Mouse (Mus musculus): ENCODE data around the gene Setd2.

The Setd2 gene

GRCm38 (mm10) chr9:110623416-110624195, 91.2 kb downstream of the Setd2 start:
- no peak for DNase-seq (ENCODE audit: low spot score)

- DNase-seq (ENCODE audit: low spot score) = peak; percentile 89
These were observed 92.2 kb downstream of the Setd2 start, which contains the start of gene Nradd for GRCm38 (mm10) chr9:110624361-110625166. Gene Nradd (minus strand): TSS chr9:110624452.

GRCm38 (mm10) chr9:110625350-110625908, 93.0 kb downstream of the Setd2 start:
- DNase-seq (ENCODE audit: low spot score) = no peak

GRCm38 (mm10) chr9:110630171-110630570, 97.8 kb downstream of the Setd2 start:
- DNase-seq (ENCODE audit: low spot score) = no peak

GRCm38 (mm10) chr9:110631191-110631590, 98.8 kb downstream of the Setd2 start:
- no peak for DNase-seq (ENCODE audit: low spot score)

- DNase-seq (ENCODE audit: low spot score) = no peak
These were observed 99.4 kb downstream of the Setd2 start for GRCm38 (mm10) chr9:110631651-110632275.

- DNase-seq (ENCODE audit: low spot score) = no peak
These were observed 100.3 kb downstream of the Setd2 start for GRCm38 (mm10) chr9:110632671-110633070.

- DNase-seq (ENCODE audit: low spot score) = no peak
These were observed 101.5 kb downstream of the Setd2 start for GRCm38 (mm10) chr9:110633882-110634281.

- DNase-seq (ENCODE audit: low spot score) = peak; percentile 87
These were observed 102.8 kb downstream of the Setd2 start for GRCm38 (mm10) chr9:110635225-110635624.

GRCm38 (mm10) chr9:110638611-110639021, 106.2 kb downstream of the Setd2 start:
- no peak for DNase-seq (ENCODE audit: low spot score)

GRCm38 (mm10) chr9:110641006-110641405, 108.6 kb downstream of the Setd2 start:
- no peak for DNase-seq (ENCODE audit: low spot score)

- no peak for DNase-seq (ENCODE audit: low spot score)
These were observed 110.6 kb downstream of the Setd2 start for GRCm38 (mm10) chr9:110642812-110643524.

GRCm38 (mm10) chr9:110643787-110644186, 111.4 kb downstream of the Setd2 start:
- DNase-seq (ENCODE audit: low spot score) = no peak

- DNase-seq (ENCODE audit: low spot score) = no peak
These were observed 111.9 kb downstream of the Setd2 start for GRCm38 (mm10) chr9:110644295-110644694.

GRCm38 (mm10) chr9:110645219-110645618, 112.8 kb downstream of the Setd2 start:
- peak; percentile 38 for DNase-seq (ENCODE audit: low spot score)

GRCm38 (mm10) chr9:110649775-110650174, 117.4 kb downstream of the Setd2 start:
- DNase-seq (ENCODE audit: low spot score) = no peak

GRCm38 (mm10) chr9:110651931-110652722, 119.7 kb downstream of the Setd2 start:
- peak; percentile 73 for DNase-seq (ENCODE audit: low spot score)

- no peak for DNase-seq (ENCODE audit: low spot score)
These were observed 120.7 kb downstream of the Setd2 start for GRCm38 (mm10) chr9:110652963-110653654.

GRCm38 (mm10) chr9:110653655-110654461, 121.5 kb downstream of the Setd2 start, which contains the start of gene Nbeal2:
Gene Nbeal2 (minus strand): TSS chr9:110654161.
- DNase-seq (ENCODE audit: low spot score) = peak; percentile 98
